Mouse (Mus musculus): ENCODE data around the gene Rhebl1. TPM values are rescaled to one million over a fixed set of nuclear protein-coding genes. Genes with fewer than 3 reads are reported as not detected.
A peak's percentile ranks its signal among the peaks of the same experiment; 100 is the strongest.

Gene Rhebl1
- polyA plus RNA-seq, 1 experiment from 2014 or later: 6.5 TPM

GRCm38 (mm10) chr15:98871070-98871915 lies 23.0 kb downstream of the Rhebl1 start, which contains the start of gene Kmt2d:
Kmt2d (minus strand) TSS chr15:98871204.
- under 1% methylated on average over 83 of the region's 94 CpGs for WGBS (ENCODE audit: insufficient replicate concordance)
- Histone ChIP-seq H3K4me1 (ENCODE audit: control insufficient read depth, insufficient read depth, low read length) (peaks cover 35% of the 10 kb centered on the region), H3K9ac (ENCODE audit: low read depth, low read length) (peak within 1 kb of the TSS; percentile 100), H3K27me3 (ENCODE audit: control insufficient read depth, insufficient read depth, low read length) (no peaks in the 10 kb centered on the region), H3K27ac (ENCODE audit: low read depth, low read length) (peak within 1 kb of the TSS; percentile 98), H3K9me3 (replicated peaks; ENCODE audit: control insufficient read depth, low read length) (no peaks in the 10 kb centered on the region), H3K36me3 (ENCODE audit: control insufficient read depth, insufficient read depth, low read length) (peaks cover 3% of the 10 kb centered on the region), H3K4me2 (peak within 1 kb of the TSS; percentile 99), H3K4me3 (ENCODE audit: low read depth, low read length) (peak within 1 kb of the TSS; percentile 99)
- peak; percentile 58 for ATAC-seq (replicated peaks; ENCODE audit: insufficient number of reproducible peaks, low FRiP score, low TSS enrichment)

GRCm38 (mm10) chr15:98870179-98871069 lies 23.9 kb downstream of the Rhebl1 start:
- peaks cover 35% of the 10 kb centered on the region for H3K4me1 ChIP-seq (ENCODE audit: control insufficient read depth, insufficient read depth, low read length)
- under 1% methylated on average over 16 of the region's 16 CpGs for WGBS (ENCODE audit: insufficient replicate concordance)
- peaks cover 11% of the 10 kb centered on the region for H3K36me3 ChIP-seq (ENCODE audit: control insufficient read depth, insufficient read depth, low read length)
- ATAC-seq (replicated peaks; ENCODE audit: insufficient number of reproducible peaks, low FRiP score, low TSS enrichment): no peak
- peak overlapping the region; percentile 98 for H3K27ac ChIP-seq (ENCODE audit: low read depth, low read length)
- no peaks in the 10 kb centered on the region for H3K9me3 ChIP-seq (replicated peaks; ENCODE audit: control insufficient read depth, low read length)
- peak overlapping the region; percentile 99 for H3K4me2 ChIP-seq
- peak overlapping the region; percentile 99 for H3K4me3 ChIP-seq (ENCODE audit: low read depth, low read length)
- no peaks in the 10 kb centered on the region for H3K27me3 ChIP-seq (ENCODE audit: control insufficient read depth, insufficient read depth, low read length)
- H3K9ac ChIP-seq (ENCODE audit: low read depth, low read length): peak overlapping the region; percentile 100

GRCm38 (mm10) chr15:98869342-98870178 lies 24.8 kb downstream of the Rhebl1 start:
- Histone ChIP-seq H3K4me3 (ENCODE audit: low read depth, low read length) (peak overlapping the region; percentile 99), H3K4me2 (peak overlapping the region; percentile 99), H3K36me3 (ENCODE audit: control insufficient read depth, insufficient read depth, low read length) (peaks cover 20% of the 10 kb centered on the region), H3K4me1 (ENCODE audit: control insufficient read depth, insufficient read depth, low read length) (peaks cover 35% of the 10 kb centered on the region), H3K27me3 (ENCODE audit: control insufficient read depth, insufficient read depth, low read length) (no peaks in the 10 kb centered on the region), H3K27ac (ENCODE audit: low read depth, low read length) (peak overlapping the region; percentile 38; the same call in 1 of the 2 replicates), H3K9me3 (replicated peaks; ENCODE audit: control insufficient read depth, low read length) (no peaks in the 10 kb centered on the region), H3K9ac (ENCODE audit: low read depth, low read length) (peak overlapping the region; percentile 100)
- ATAC-seq (replicated peaks; ENCODE audit: insufficient number of reproducible peaks, low FRiP score, low TSS enrichment): no peak
- 10% methylated on average over 8 of the region's 8 CpGs for WGBS (ENCODE audit: insufficient replicate concordance)

DNA sequence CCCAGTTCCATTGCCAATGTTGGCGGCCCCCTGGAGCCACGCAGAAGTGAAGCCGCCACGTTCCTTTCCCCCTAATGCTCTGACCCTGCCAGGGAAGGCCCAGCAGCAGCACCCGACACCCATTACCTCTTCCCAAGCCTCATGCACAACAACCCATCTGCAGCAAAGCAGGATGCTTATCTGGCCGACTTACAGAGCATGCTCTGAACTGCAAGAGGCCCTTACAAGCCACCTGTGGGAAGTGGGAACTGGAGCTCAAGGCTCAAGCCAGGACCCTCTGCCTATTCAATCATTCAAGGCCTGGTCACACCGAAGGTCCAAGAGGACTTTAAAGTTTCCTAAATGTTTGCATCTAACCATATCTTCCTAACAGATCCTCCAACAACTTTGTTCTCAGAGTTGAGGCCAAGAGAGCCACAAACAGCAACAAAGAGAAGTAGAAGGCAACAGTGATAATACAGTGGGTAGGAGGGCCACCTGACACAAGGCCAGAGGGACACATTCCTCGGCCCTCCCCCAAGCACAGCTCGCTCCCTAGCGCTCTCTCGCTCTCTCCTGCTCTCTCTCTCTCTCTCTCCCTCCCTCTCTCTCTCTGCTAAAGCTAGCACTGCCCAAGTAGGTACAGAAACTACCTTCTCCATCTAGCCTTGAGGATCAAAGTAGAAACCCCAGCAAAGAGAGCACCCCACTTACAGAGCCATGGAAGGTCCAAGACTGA lies 25.8 kb downstream of the Rhebl1 start:
- no peak for ATAC-seq (replicated peaks; ENCODE audit: insufficient number of reproducible peaks, low FRiP score, low TSS enrichment)
- 27% methylated on average over 11 of the region's 11 CpGs for WGBS (ENCODE audit: insufficient replicate concordance)

DNA sequence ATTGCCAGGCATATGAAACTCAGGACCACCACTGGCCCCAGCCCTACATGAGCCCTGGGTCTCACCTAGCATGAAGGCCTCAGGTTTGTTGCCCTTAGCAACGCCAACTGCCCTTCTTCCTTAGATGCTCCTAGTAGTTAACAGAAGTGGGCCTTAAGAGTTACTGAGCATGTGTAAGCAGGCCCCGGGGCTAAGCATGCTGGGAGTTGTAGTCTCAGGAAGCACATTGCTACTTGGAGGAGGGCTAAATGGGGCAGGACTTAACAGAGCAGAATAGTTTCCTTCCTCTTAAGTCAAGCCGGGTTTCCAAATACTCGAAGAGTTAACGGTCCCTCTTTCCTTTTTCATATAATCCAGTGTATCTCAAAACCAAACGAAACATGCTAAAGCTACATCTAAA lies 27.0 kb downstream of the Rhebl1 start:
- Histone ChIP-seq H3K4me3 (ENCODE audit: low read depth, low read length) (no peak overlapping the region), H3K4me1 (ENCODE audit: control insufficient read depth, insufficient read depth, low read length) (peaks cover 30% of the 10 kb centered on the region), H3K9me3 (replicated peaks; ENCODE audit: control insufficient read depth, low read length) (no peaks in the 10 kb centered on the region), H3K27ac (ENCODE audit: low read depth, low read length) (no peak overlapping the region), H3K36me3 (ENCODE audit: control insufficient read depth, insufficient read depth, low read length) (peaks cover 41% of the 10 kb centered on the region), H3K27me3 (ENCODE audit: control insufficient read depth, insufficient read depth, low read length) (no peaks in the 10 kb centered on the region), H3K9ac (ENCODE audit: low read depth, low read length) (no peak overlapping the region), H3K4me2 (peak overlapping the region; percentile 99)
- WGBS (ENCODE audit: insufficient replicate concordance): 68% methylated on average over 6 of the region's 6 CpGs
- ATAC-seq (replicated peaks; ENCODE audit: insufficient number of reproducible peaks, low FRiP score, low TSS enrichment): no peak

More for the DNA sequence above, 25.8 kb downstream of the Rhebl1 start:
- Histone ChIP-seq H3K4me3 (ENCODE audit: low read depth, low read length) (peak overlapping the region; percentile 99), H3K4me1 (ENCODE audit: control insufficient read depth, insufficient read depth, low read length) (peaks cover 35% of the 10 kb centered on the region), H3K27me3 (ENCODE audit: control insufficient read depth, insufficient read depth, low read length) (no peaks in the 10 kb centered on the region), H3K9ac (ENCODE audit: low read depth, low read length) (peak overlapping the region; percentile 100), H3K36me3 (ENCODE audit: control insufficient read depth, insufficient read depth, low read length) (peaks cover 30% of the 10 kb centered on the region), H3K4me2 (peak overlapping the region; percentile 99), H3K27ac (ENCODE audit: low read depth, low read length) (peak overlapping the region; percentile 70), H3K9me3 (replicated peaks; ENCODE audit: control insufficient read depth, low read length) (no peaks in the 10 kb centered on the region)

- no peaks in the 10 kb centered on the region for H3K9me3 ChIP-seq (replicated peaks; ENCODE audit: control insufficient read depth, low read length)
- peaks cover 30% of the 10 kb centered on the region for H3K4me1 ChIP-seq (ENCODE audit: control insufficient read depth, insufficient read depth, low read length)
- H3K27ac ChIP-seq (ENCODE audit: low read depth, low read length): no peak overlapping the region
- H3K27me3 ChIP-seq (ENCODE audit: control insufficient read depth, insufficient read depth, low read length): no peaks in the 10 kb centered on the region
- WGBS (ENCODE audit: insufficient replicate concordance): 74% methylated on average over 5 of the region's 5 CpGs
- no peak overlapping the region for H3K9ac ChIP-seq (ENCODE audit: low read depth, low read length)
- no peak overlapping the region for H3K4me3 ChIP-seq (ENCODE audit: low read depth, low read length)
- peaks cover 49% of the 10 kb centered on the region for H3K36me3 ChIP-seq (ENCODE audit: control insufficient read depth, insufficient read depth, low read length)
- no peak for ATAC-seq (replicated peaks; ENCODE audit: insufficient number of reproducible peaks, low FRiP score, low TSS enrichment)
- H3K4me2 ChIP-seq: no peak overlapping the region
Observed at GRCm38 (mm10) chr15:98866501-98866900, 27.8 kb downstream of the Rhebl1 start.

DNA sequence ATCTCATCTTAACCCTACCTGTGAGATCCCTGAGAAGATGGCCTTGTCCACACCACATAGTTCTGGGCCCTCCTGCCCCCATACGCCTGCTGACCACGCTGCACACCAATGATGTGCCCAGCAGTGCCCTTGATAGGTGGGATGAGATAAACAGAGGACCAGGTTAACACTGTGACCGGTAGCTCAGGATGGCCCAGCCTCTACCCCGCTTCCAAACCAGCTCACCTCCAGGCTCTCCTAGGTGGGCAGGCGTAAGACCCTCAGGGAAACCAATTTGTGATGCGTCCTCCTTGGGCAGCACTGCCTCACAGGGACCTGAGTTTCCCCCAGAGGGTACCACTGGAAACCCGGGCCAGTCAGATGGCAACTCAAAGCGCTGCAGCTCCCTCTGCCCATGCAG lies 28.6 kb downstream of the Rhebl1 start:
- H3K9me3 ChIP-seq (replicated peaks; ENCODE audit: control insufficient read depth, low read length): no peaks in the 10 kb centered on the region
- H3K27ac ChIP-seq (ENCODE audit: low read depth, low read length): no peak overlapping the region
- H3K4me1 ChIP-seq (ENCODE audit: control insufficient read depth, insufficient read depth, low read length): peaks cover 30% of the 10 kb centered on the region
- no peak for ATAC-seq (replicated peaks; ENCODE audit: insufficient number of reproducible peaks, low FRiP score, low TSS enrichment)
- H3K4me3 ChIP-seq (ENCODE audit: low read depth, low read length): no peak overlapping the region
- no peak overlapping the region for H3K4me2 ChIP-seq
- no peak overlapping the region for H3K9ac ChIP-seq (ENCODE audit: low read depth, low read length)
- peaks cover 55% of the 10 kb centered on the region for H3K36me3 ChIP-seq (ENCODE audit: control insufficient read depth, insufficient read depth, low read length)
- WGBS (ENCODE audit: insufficient replicate concordance): 91% methylated on average over 8 of the region's 8 CpGs
- H3K27me3 ChIP-seq (ENCODE audit: control insufficient read depth, insufficient read depth, low read length): no peaks in the 10 kb centered on the region

All from heart, embryonic 11.5 days (tissue).